Mouse (Mus musculus): ENCODE measurements around the gene Fam122b. TPM values are rescaled to one million over a fixed set of nuclear protein-coding genes. Genes with fewer than 3 reads are reported as not detected.

Gene Fam122b
- total RNA-seq, 2 experiments from 2014 or later = 4.0 to 5.3 TPM

DNA sequence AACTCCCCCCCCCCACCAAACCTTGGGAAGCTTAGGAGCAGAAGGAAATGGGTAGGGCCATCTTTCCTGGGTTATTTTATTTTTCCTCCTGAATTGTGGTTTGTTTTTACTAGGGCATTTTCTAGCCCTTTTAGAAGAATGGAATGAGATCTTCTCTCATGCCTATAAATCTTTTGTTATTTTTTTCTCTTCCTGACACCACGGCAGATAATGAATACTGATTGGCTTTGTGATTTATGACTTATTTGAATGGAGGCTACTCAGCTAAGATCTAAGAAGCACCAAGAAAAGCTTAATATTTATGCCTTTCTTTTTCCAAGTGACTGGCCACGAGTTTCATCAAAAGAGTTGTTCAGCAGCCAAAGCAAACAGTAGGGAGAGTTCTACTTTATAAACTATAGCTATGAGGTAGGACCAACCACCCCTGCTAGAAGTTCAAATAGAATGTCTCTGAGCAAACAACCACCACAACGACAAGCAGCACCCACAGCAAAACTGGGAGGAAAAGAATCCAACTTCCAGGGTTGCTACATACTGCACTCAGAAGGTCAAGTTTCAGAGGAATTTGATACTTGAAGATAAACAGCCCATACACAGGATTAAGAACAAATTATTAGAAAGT, 64.8 kb downstream of the Fam122b start:
- DNase-seq = no peak
- intact Hi-C loops (cut with DNase I) = no loop called here

DNA sequence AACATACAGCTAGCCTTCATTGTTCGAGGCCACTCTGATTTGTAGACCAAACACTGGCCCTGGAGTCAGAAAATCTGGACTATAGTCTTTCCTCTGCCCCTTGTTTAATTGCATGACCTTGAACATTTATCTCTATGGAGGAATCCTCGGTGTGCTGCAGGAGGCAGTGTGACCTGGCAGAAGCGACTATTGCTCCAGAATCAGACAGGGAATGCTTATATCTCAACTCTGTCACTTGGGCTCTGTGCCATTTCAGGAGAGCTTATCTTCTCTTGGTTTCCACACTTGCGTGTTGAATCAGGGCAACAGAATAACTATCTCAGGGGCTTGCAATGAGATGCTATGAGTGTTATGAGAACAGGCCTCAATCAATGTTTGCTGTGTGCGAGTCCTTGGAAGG, 68.0 kb downstream of the Fam122b start:
- no peak for DNase-seq
- intact Hi-C loops (cut with DNase I) = no loop called here

DNA sequence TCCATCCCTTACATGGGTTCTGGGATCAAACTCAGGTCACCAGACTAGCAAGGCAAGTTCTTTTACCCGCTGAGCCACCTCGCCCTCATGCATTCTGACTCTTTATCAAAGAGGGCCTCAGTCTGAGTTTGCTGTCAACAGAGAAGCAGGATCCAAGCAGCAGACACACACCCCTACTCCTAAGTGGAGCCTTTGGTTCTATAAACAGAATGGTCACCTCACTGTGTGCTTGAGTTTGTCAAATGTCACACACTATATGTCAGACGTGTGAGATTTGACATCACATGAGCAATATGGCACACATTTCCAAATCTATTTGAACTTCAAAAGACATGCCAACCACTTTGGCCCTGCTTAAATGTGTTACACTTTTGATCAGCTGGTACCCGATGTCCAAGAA, 71.9 kb downstream of the Fam122b start:
- intact Hi-C loops (cut with DNase I) = no loop called here
- no peak for DNase-seq

DNA sequence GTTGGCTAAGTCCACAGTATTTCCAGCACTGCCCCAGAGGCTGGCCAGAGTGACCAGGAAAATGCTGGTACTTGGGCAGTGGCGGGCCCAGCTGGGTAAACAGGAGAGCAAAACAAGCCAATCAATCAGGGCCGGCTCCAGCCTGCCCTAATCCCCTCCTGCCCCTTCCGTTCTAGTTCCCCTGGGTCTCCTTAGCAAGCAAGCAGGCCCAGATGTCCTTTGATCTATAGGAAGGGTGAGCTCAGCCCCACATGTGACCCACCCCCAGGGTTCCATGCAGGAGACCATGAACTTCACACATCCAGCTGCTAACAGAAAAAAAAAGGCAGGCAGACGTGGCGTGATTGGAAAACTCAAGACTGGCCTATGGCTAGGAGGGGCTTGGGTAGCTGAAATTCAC, 73.2 kb downstream of the Fam122b start:
- intact Hi-C loops (cut with DNase I) = no loop called here
- no peak for DNase-seq

Other genes with a start within 250 kb of the Fam122b start
- gene Plac1, start 29.7 kb downstream of the Fam122b start, total RNA-seq (2021) = not detected
- not detected for gene Fam122c, start 3.6 kb upstream of the Fam122b start, total RNA-seq (2021)
- gene Mospd1, start 100.7 kb upstream of the Fam122b start, total RNA-seq (2021) = 10 to 100 TPM; 33.3 to 33.5 TPM
- not detected for gene Etd, start 165.1 kb upstream of the Fam122b start, total RNA-seq (2021)